Mouse (Mus musculus) midbrain, embryonic 12.5 days (tissue): ENCODE data around the gene Retreg1. TPM values are rescaled to one million over a fixed set of nuclear protein-coding genes. Genes with fewer than 3 reads are reported as not detected.

ENCODE experiments used
- ATAC-seq: fragments of 200-750 bp; cut with Nextera tagmentation; 2 replicates; pipeline ENCODE4 v1.8.0; 2017; ENCODE audit warnings: low read depth, moderate TSS enrichment, moderate library complexity; ENCODE audit not compliant: low FRiP score
- H3K27ac ChIP-seq: fragments of 300-500 bp; sonication (generic); replicated peaks from 2 replicates; pipeline ENCODE4 v1.5.1; 2016; ENCODE audit warnings: mild to moderate bottlenecking
- H3K27me3 ChIP-seq: fragments of 300-500 bp; sonication (generic); 2 replicates; pipeline ENCODE4 v1.6.1; 2016; ENCODE audit warnings: mild to moderate bottlenecking
- H3K36me3 ChIP-seq: fragments of 300-500 bp; sonication (generic); 2 replicates; pipeline ENCODE4 v1.6.1; 2016
- H3K4me1 ChIP-seq: fragments of 300-500 bp; sonication (generic); 2 replicates; pipeline ENCODE4 v1.6.1; 2016
- H3K4me2 ChIP-seq: fragments of 300-500 bp; sonication (generic); replicated peaks from 2 replicates; pipeline ENCODE4 v1.6.1; 2016; ENCODE audit warnings: mild to moderate bottlenecking, moderate library complexity
- H3K4me3 ChIP-seq: fragments of 300-500 bp; sonication (generic); 2 replicates; pipeline ENCODE4 v1.5.1; 2016; ENCODE audit warnings: mild to moderate bottlenecking
- H3K9ac ChIP-seq: fragments of 300-500 bp; sonication (generic); replicated peaks from 2 replicates; pipeline ENCODE4 v1.6.1; 2016; ENCODE audit warnings: mild to moderate bottlenecking, moderate library complexity
- H3K9me3 ChIP-seq: fragments of 300-500 bp; sonication (generic); 2 replicates; pipeline ENCODE4 v1.6.1; 2016; ENCODE audit warnings: mild to moderate bottlenecking
- WGBS: fragments of 180-500 bp; shearing (Covaris S2); methylation state at CpG from one replicate; pipeline ENCODE4 v1.1.7; 2016; 5-methylcytosine and 5-hydroxymethylcytosine counted together
- polyA plus RNA-seq: library from polyadenylated mRNA; unstranded; fragments of >200 nt; fragmentation: Nextera tagmentation; extraction: Ambion mirVana; gene quantifications from 2 replicates; pipeline ENCODE4 v1.2.1, GENCODE M21; 2016

Retreg1 gene
- polyA plus RNA-seq, 1 experiment from 2014 or later = 4.4 TPM

DNA sequence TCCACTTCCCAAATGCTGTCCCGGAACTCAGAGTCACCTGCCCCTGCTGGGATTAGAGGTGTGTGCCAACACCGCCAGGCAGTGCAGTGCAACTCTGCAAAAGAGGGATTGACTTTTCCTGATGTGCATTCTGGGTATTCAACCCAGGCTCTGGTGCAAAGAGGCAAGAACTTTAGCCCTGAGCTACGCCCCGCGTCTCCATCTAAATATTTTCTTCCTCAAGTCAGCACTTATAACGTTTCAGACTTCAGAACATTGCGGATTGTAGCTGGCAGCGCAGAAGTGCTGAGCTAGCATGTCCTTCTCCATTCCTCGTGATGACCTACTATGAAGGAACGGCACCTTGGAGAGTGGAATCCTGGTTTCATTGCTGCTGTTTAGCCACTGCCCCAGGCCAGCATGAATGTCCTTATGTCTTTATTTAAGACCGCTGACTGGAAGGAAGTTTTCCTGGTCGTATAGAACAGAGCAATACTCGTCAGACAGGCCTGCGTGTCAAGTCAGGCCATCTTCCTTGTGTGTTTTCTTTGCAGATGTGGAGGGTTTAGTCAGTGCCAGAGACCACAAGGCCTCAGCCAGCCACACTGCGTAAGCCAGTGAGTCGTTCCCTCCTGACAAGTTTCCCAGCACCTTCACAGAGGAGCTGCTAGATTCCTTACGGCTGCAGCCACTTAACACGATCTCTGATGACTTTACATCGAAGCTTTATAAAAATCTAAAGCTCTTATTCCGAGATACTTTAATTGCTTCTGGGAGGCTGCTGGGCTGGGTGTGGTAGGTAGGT lies 34.1 kb upstream of the Retreg1 start:
- no peaks in the 10 kb centered on the region for H3K4me1 ChIP-seq
- H3K36me3 ChIP-seq = peaks cover 98% of the 10 kb centered on the region
- H3K9me3 ChIP-seq = peaks cover 2% of the 10 kb centered on the region; the same call in 1 of the 2 replicates
- no peak for ATAC-seq
- no peaks in the 10 kb centered on the region for H3K27me3 ChIP-seq
- H3K4me2 ChIP-seq = no peak overlapping the region
- no peak overlapping the region for H3K4me3 ChIP-seq
- H3K27ac ChIP-seq = no peak overlapping the region
- H3K9ac ChIP-seq = no peak overlapping the region
- 93% methylated on average over 20 of the region's 20 CpGs for WGBS

DNA sequence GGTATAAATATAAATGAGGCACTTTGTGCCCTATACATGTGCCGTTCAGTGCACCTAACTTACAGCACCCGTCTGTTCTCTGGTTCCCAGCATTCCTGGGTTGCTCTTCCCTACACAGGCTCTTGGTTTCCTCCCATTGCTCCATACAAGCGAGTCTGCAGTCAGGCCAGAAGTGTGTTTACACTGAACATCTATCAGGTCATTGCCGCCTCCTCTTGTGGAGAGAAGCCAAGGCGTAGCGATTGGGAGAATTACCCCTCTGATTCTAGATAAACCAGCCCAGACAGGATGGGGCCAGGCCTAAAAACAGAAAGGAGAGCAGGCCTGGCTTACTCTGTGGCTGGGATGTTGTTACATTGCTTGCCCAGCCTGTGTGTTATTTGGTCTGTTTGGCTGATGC lies 33.3 kb upstream of the Retreg1 start:
- Histone ChIP-seq H3K9me3 (peaks cover 5% of the 10 kb centered on the region; the same call in 1 of the 2 replicates), H3K4me1 (no peaks in the 10 kb centered on the region), H3K27me3 (no peaks in the 10 kb centered on the region), H3K9ac (no peak overlapping the region), H3K4me3 (no peak overlapping the region), H3K27ac (no peak overlapping the region), H3K36me3 (peaks cover 98% of the 10 kb centered on the region), H3K4me2 (no peak overlapping the region)
- 93% methylated on average over 6 of the region's 6 CpGs for WGBS
- ATAC-seq = no peak

- ATAC-seq = no peak
These were observed 31.1 kb upstream of the Retreg1 start for GRCm38 (mm10) chr15:25811834-25812250.

DNA sequence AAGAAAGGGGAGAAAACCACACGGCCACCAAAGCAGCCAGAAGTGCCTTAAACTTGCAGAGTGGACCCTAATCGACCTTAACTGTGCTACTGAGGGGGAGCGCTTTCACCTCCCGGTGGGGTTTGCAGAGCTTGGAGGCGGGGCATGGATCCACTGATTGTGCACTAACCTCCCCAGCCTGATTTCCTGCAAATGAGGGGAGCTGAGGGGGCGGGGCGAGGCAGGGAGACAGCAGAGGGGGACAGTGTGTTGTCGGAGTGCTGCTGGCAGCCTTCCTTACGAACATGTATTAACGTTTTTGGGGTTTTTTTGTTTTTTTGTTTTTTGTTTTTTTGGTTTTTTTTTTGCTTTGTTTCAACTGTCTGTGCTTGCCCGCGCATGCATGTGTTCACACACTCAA lies 30.5 kb upstream of the Retreg1 start:
- H3K4me2 ChIP-seq = no peak overlapping the region
- 81% methylated on average over 12 of the region's 12 CpGs for WGBS

More at GRCm38 (mm10) chr15:25811834-25812250, 31.1 kb upstream of the Retreg1 start:
- Histone ChIP-seq H3K27me3 (no peaks in the 10 kb centered on the region), H3K9me3 (peaks cover 14% of the 10 kb centered on the region), H3K36me3 (peaks cover 93% of the 10 kb centered on the region), H3K4me2 (no peak overlapping the region), H3K4me1 (no peaks in the 10 kb centered on the region), H3K9ac (no peak overlapping the region), H3K27ac (no peak overlapping the region), H3K4me3 (no peak overlapping the region)
- WGBS = 92% methylated on average over 11 of the region's 11 CpGs

DNA sequence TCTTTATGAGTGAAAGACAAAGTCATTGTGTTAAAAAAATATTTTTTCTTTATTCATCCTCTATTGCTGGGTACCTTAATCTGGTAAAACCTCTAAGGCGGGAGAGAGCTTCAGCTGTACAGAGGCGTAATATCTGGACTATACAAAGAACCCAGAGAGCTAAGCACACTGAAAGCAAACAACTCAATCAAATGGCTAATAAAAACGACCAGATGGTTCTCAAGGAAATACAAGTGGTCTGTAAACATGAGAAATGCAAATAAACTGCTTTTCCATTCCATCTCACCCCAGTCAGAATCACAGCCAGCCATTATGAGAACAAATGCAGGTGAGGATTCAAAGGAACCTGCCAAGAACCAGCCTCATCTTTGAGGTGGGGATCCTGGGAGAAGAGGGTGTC lies 28.4 kb upstream of the Retreg1 start:
- Histone ChIP-seq H3K4me1 (no peaks in the 10 kb centered on the region), H3K4me3 (no peak overlapping the region), H3K9ac (no peak overlapping the region), H3K4me2 (no peak overlapping the region), H3K27me3 (no peaks in the 10 kb centered on the region), H3K9me3 (peaks cover 14% of the 10 kb centered on the region), H3K36me3 (peaks cover 66% of the 10 kb centered on the region), H3K27ac (no peak overlapping the region)
- 80% methylated on average over 3 of the region's 3 CpGs for WGBS
- ATAC-seq = no peak

More for the DNA sequence above, 30.5 kb upstream of the Retreg1 start:
- Histone ChIP-seq H3K9me3 (peaks cover 14% of the 10 kb centered on the region), H3K4me1 (no peaks in the 10 kb centered on the region), H3K27ac (no peak overlapping the region), H3K4me3 (no peak overlapping the region), H3K27me3 (no peaks in the 10 kb centered on the region), H3K9ac (no peak overlapping the region), H3K36me3 (peaks cover 86% of the 10 kb centered on the region)
- no peak for ATAC-seq

GRCm38 (mm10) chr15:25817191-25817590 lies 25.8 kb upstream of the Retreg1 start:
- Histone ChIP-seq H3K4me3 (no peak overlapping the region), H3K36me3 (peaks cover 39% of the 10 kb centered on the region), H3K4me1 (no peaks in the 10 kb centered on the region), H3K9me3 (peaks cover 14% of the 10 kb centered on the region), H3K9ac (no peak overlapping the region), H3K27me3 (no peaks in the 10 kb centered on the region), H3K4me2 (no peak overlapping the region), H3K27ac (no peak overlapping the region)
- 92% methylated on average over 2 of the region's 2 CpGs for WGBS
- no peak for ATAC-seq

DNA sequence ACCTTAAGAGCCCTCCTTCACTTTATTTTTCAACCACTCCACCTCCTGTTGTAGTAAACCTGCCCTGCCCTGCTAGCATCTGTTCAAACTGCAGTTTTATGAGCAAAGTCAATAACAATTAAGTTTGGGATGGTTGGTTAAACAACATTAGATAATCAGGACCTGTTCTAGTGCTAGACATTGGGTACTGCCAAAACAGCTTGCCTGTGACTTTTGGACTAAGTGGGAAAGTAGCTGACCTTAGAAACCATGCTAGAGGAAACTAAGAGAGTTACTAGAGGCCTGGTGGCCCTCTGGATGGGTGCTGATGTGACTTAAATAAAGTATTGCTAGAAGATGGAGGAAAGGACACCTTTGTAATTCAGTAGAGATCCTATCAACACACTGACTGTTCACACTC lies 21.0 kb upstream of the Retreg1 start:
- H3K27ac ChIP-seq = no peak overlapping the region
- H3K4me1 ChIP-seq = no peaks in the 10 kb centered on the region
- no peak for ATAC-seq

DNA sequence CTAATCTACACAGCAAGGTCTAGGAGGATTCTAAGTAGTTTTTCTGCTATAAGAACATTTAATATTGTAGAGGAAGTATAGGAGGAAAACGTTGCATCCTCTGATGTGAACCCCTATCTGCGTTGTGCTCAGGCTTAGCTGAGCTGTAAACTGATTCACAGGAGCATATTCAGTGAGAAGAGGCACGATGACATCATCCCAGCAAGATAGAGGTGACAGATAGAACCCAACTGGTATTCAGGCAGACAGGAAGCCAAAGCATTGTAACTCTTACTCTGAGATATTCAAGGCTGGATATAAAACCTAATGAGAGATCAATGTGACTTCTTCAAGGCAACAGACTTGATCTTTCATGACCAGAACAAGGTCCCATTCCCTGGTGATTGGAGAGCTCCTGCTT lies 20.3 kb upstream of the Retreg1 start:
- no peaks in the 10 kb centered on the region for H3K27me3 ChIP-seq
- no peaks in the 10 kb centered on the region for H3K4me1 ChIP-seq
- H3K36me3 ChIP-seq = no peaks in the 10 kb centered on the region
- H3K9me3 ChIP-seq = no peaks in the 10 kb centered on the region
- no peak overlapping the region for H3K4me3 ChIP-seq
- WGBS = 60% methylated on average over 3 of the region's 3 CpGs
- no peak overlapping the region for H3K9ac ChIP-seq
- no peak for ATAC-seq
- no peak overlapping the region for H3K4me2 ChIP-seq
- H3K27ac ChIP-seq = no peak overlapping the region

More for the DNA sequence above, 21.0 kb upstream of the Retreg1 start:
- no peaks in the 10 kb centered on the region for H3K36me3 ChIP-seq
- H3K9ac ChIP-seq = no peak overlapping the region
- H3K4me3 ChIP-seq = no peak overlapping the region
- no peaks in the 10 kb centered on the region for H3K9me3 ChIP-seq
- no peak overlapping the region for H3K4me2 ChIP-seq
- H3K27me3 ChIP-seq = no peaks in the 10 kb centered on the region

DNA sequence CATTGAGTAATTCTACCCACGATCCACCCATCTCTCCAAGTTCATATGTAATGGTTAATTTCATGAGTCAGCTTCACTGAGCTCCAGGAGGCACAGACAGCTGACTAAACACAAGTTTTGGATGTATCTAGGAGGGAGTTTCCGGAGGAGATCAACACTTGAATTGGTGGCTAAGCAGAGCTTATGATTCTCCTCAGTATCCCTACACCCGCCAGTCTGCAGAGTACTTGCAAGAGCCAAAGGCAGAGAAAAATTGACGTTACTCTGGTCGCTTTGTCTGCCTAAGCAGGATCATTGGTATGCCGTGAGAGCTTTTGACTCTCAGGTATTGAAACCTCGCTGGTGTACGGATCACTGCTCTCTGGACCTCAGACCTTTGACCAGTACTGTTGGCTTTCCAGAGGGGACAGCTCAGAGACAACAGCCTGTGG lies 16.4 kb upstream of the Retreg1 start:
- 86% methylated on average over 8 of the region's 8 CpGs for WGBS
- Histone ChIP-seq H3K36me3 (no peaks in the 10 kb centered on the region), H3K4me1 (no peaks in the 10 kb centered on the region), H3K4me3 (no peak overlapping the region), H3K9ac (no peak overlapping the region), H3K27me3 (no peaks in the 10 kb centered on the region), H3K9me3 (no peaks in the 10 kb centered on the region), H3K4me2 (no peak overlapping the region), H3K27ac (no peak overlapping the region)
- ATAC-seq = no peak

- no peaks in the 10 kb centered on the region for H3K27me3 ChIP-seq
- H3K4me1 ChIP-seq = no peaks in the 10 kb centered on the region
- no peaks in the 10 kb centered on the region for H3K9me3 ChIP-seq
- H3K27ac ChIP-seq = no peak overlapping the region
- H3K4me3 ChIP-seq = no peak overlapping the region
- no peak overlapping the region for H3K9ac ChIP-seq
- 78% methylated on average over 10 of the region's 10 CpGs for WGBS
- no peak overlapping the region for H3K4me2 ChIP-seq
- H3K36me3 ChIP-seq = no peaks in the 10 kb centered on the region
- no peak for ATAC-seq
These were observed 14.5 kb upstream of the Retreg1 start for GRCm38 (mm10) chr15:25828464-25828863.

DNA sequence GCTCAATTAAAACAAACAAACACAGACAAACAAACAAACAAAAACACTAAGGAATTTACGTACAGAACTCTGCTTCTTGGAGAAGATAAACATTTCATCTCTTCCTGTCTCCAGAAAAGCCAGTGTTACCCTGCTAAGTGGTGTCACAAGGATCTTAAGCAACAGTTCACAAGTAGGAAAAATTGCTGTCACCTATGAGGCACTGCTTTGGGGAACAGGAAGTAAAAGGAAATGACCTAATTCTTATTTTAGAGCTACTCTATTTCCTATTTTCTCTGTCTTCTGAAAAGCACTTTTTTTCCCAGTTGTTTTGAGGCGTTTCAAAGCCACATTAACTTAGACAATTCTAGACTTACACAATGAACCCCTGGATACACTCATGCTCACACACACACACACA lies 12.6 kb upstream of the Retreg1 start:
- Histone ChIP-seq H3K4me1 (no peaks in the 10 kb centered on the region), H3K4me2 (no peak overlapping the region), H3K9me3 (no peaks in the 10 kb centered on the region), H3K27ac (no peak overlapping the region), H3K4me3 (no peak overlapping the region), H3K27me3 (no peaks in the 10 kb centered on the region), H3K36me3 (no peaks in the 10 kb centered on the region), H3K9ac (no peak overlapping the region)
- ATAC-seq = no peak
- WGBS = 92% methylated on average over 2 of the region's 2 CpGs

- H3K4me1 ChIP-seq = no peaks in the 10 kb centered on the region
- no peaks in the 10 kb centered on the region for H3K9me3 ChIP-seq
- H3K27ac ChIP-seq = no peak overlapping the region
- H3K4me3 ChIP-seq = no peak overlapping the region
- H3K9ac ChIP-seq = no peak overlapping the region
- ATAC-seq = no peak
- H3K4me2 ChIP-seq = no peak overlapping the region
- H3K36me3 ChIP-seq = no peaks in the 10 kb centered on the region
- 71% methylated on average over 2 of the region's 2 CpGs for WGBS
- no peaks in the 10 kb centered on the region for H3K27me3 ChIP-seq
These were observed 8.7 kb upstream of the Retreg1 start for GRCm38 (mm10) chr15:25834282-25834681.
